Comparison of ENCODE assay signal across 8 mouse cellular contexts in the genomic region with DNA sequence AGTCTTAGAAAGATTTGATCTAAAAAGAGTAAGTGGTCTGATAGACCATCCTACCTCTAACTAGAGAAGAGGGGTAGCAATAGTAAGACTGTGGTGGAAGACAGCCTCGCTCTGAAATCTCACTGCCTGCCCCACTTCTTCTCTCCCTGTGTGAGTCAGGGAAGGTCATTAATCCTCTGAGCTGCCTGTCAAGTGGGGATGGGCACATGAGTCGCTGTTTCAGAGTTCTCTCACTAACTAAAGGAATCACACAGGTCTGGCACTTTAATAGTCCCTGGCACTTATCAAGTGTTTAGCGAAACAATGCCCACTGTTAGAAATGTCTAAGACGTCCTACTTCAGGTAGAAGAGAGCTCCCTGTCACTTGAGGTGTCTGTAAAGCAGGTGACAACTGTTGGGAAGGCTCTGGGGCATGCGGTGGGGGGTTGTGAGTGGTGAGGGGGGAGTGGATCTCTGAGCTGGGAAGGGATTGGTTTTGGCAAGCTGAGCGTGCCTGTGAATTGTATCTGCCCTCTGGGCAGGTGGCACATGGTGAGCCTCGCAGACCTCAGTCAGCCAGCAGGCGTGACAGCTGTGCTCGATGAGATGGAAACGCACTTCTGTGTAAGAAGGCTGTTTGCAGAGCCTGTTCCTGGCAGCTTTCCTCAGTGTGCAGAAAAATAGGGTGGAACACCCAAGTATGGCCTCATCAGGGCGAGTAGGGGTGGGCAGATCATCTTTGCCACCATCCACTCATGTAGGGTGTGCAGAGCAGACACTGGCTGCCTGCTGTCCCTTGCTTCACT. TPM values are rescaled to one million over a fixed set of nuclear protein-coding genes. Genes with fewer than 3 reads are reported as not detected.
DNase-seq lines count a peak whose midpoint lies in the region; ATAC-seq lines count a peak whose summit lies in the region.

No protein-coding gene starts in this region.

- peak; percentile 66 for DNase-seq in layer of hippocampus, adult 11-12 months (ENCODE audit: low spot score)
- DNase-seq in layer of hippocampus, postnatal 25 days (ENCODE audit: extremely low spot score in 1 of 2, low spot score in 1 of 2) = no peak
- peak; percentile 41 to 55 for DNase-seq in cerebellum, postnatal 25 days
- DNase-seq in layer of hippocampus, postnatal 10 days (ENCODE audit: low spot score in 2 of 2) = peak; percentile 54 to 63
- peak; percentile 41 for DNase-seq in splenic B cell, adult 2 months (ENCODE audit: low read depth, low spot score)
- DNase-seq in heart, postnatal 4 days = no peak
- DNase-seq in gastrocnemius, postnatal 14 days = no peak

- H3K36me3 ChIP-seq in splenic B cell, adult 2 months (ENCODE audit: control insufficient read depth, insufficient read depth, low read length, poor library complexity, severe bottlenecking) = no peaks in the 10 kb centered on the region

- H3K27me3 ChIP-seq in splenic B cell, adult 2 months (ENCODE audit: control insufficient read depth, insufficient read depth, low read length, poor library complexity, severe bottlenecking) = no peaks in the 10 kb centered on the region

- no peak for ATAC-seq in erythroblast, adult 5-6 weeks (replicated peaks; ENCODE audit: low FRiP score, poor library complexity, severe bottlenecking)

- intact Hi-C loops in gastrocnemius, postnatal 14 days (cut with DNase I; ENCODE audit: low total_unique reads) = no loop called here

RNA-seq across cellular contexts. Expression of a gene that starts 57.9 kb away (rescaled TPM):
- 10 to 100 TPM; 21.0 to 22.9 TPM for total RNA-seq in layer of hippocampus, postnatal 25 days (2021)
- total RNA-seq in layer of hippocampus, postnatal 10 days (2021) = 1 to 10 TPM; 3.5 to 4.9 TPM
- not detected in 2 replicates for total RNA-seq in erythroblast, adult 5-6 weeks (2015; ENCODE audit: low replicate concordance)
- total RNA-seq in erythroblast, adult 5-6 weeks (2017; ENCODE audit: low replicate concordance) = not detected in 2 replicates
- 10 to 100 TPM; 23.8 to 27.2 TPM for total RNA-seq in heart, postnatal 4 days (2021)
- total RNA-seq in gastrocnemius, postnatal 14 days (2021) = 100 to 1,000 TPM; 130 to 144 TPM

Comparison
In these comparisons a context has a peak if more than half of its experiments do, and no peak if none do; other contexts are left out.
1. DNase-seq: peak in layer of hippocampus, adult 11-12 months (single experiment), cerebellum, postnatal 25 days (2 of 2), layer of hippocampus, postnatal 10 days (2 of 2) and splenic B cell, adult 2 months (single experiment); none in layer of hippocampus, postnatal 25 days (0 of 2), heart, postnatal 4 days (single experiment) and gastrocnemius, postnatal 14 days (single experiment).
2. RNA of a gene that starts 57.9 kb away (total RNA-seq): 130 to 144 TPM in gastrocnemius, postnatal 14 days; 23.8 to 27.2 TPM in heart, postnatal 4 days, 21.0 to 22.9 TPM in layer of hippocampus, postnatal 25 days, 3.5 to 4.9 TPM in layer of hippocampus, postnatal 10 days and not detected in erythroblast, adult 5-6 weeks; every median in the first group is over 4 times any median in the second.